Mouse (Mus musculus) stomach, postnatal 0 days (tissue): ENCODE results near the gene Ccnl2. TPM values are rescaled to one million over a fixed set of nuclear protein-coding genes. Genes with fewer than 3 reads are reported as not detected.

ENCODE experiments used
- ATAC-seq: fragments of 200-750 bp; cut with Nextera tagmentation; 2 replicates; pipeline ENCODE4 v1.8.0; 2017; ENCODE audit not compliant: low FRiP score, low TSS enrichment
- DNase-seq: peaks from one replicate; pipeline ENCODE4 v3.0.0-alpha.2; 2016; ENCODE audit warnings: low spot score
- H3K27ac ChIP-seq: fragments of 300-500 bp; sonication (generic); replicated peaks from 2 replicates; pipeline ENCODE4 v1.5.1; 2014; ENCODE audit warnings: mild to moderate bottlenecking, control low read depth
- H3K27me3 ChIP-seq: fragments of 300-500 bp; sonication (generic); 2 replicates; pipeline ENCODE4 v1.6.1; 2014; ENCODE audit warnings: low read length; ENCODE audit not compliant: control insufficient read depth, insufficient read depth
- H3K36me3 ChIP-seq: fragments of 300-500 bp; sonication (generic); 2 replicates; pipeline ENCODE4 v1.6.1; 2014; ENCODE audit warnings: low read length, mixed read lengths; ENCODE audit not compliant: control insufficient read depth, insufficient read depth
- H3K4me1 ChIP-seq: fragments of 300-500 bp; sonication (generic); replicated peaks from 2 replicates; pipeline ENCODE4 v1.6.1; 2014; ENCODE audit warnings: antibody characterized with exemption; ENCODE audit not compliant: control insufficient read depth, insufficient read depth
- H3K4me2 ChIP-seq: fragments of 300-500 bp; sonication (generic); replicated peaks from 2 replicates; pipeline ENCODE4 v1.6.1; 2014; ENCODE audit warnings: low read depth, mild to moderate bottlenecking, control low read depth, moderate library complexity
- H3K4me3 ChIP-seq: fragments of 300-500 bp; sonication (generic); 2 replicates; pipeline ENCODE4 v1.5.1; 2014; ENCODE audit warnings: low read depth, low read length, control low read depth
- H3K9ac ChIP-seq: fragments of 300-500 bp; sonication (generic); 2 replicates; pipeline ENCODE4 v1.6.1; 2014; ENCODE audit warnings: mild to moderate bottlenecking, low read length, control low read depth, mixed read lengths
- H3K9me3 ChIP-seq: fragments of 300-500 bp; sonication (generic); 2 replicates; pipeline ENCODE4 v1.6.1; 2016; ENCODE audit warnings: low read length; ENCODE audit not compliant: control insufficient read depth
- CTCF ChIP-seq: IDR thresholded peaks from 2 replicates; pipeline ENCODE4 v1.5.1; 2016; ENCODE audit warnings: antibody characterized with exemption, low read depth, mild to moderate bottlenecking, moderate library complexity
- EP300 ChIP-seq: optimal IDR thresholded peaks from 2 replicates; pipeline ENCODE3; 2016; ENCODE audit warnings: antibody characterized with exemption
- WGBS: fragments of 180-500 bp; shearing (Covaris S2); extraction: QIAGEN DNeasy Blood & Tissue Kit; methylation state at CpG from one replicate; pipeline ENCODE4 v1.1.7; 2014; 5-methylcytosine and 5-hydroxymethylcytosine counted together
- polyA plus RNA-seq: library from polyadenylated mRNA; unstranded; fragments of >200 nt; fragmentation: Nextera tagmentation; extraction: Ambion mirVana; gene quantifications from 2 replicates; pipeline ENCODE4 v1.2.1, GENCODE M21; 2015

Gene Ccnl2
- polyA plus RNA-seq, 1 experiment from 2014 or later, result 72.2 TPM

GRCm38 (mm10) chr4:155772786-155773185, 39.5 kb upstream of the Ccnl2 start:
- DNase-seq (no peak), ATAC-seq (no peak)
- no peaks in the 10 kb centered on the region; the same call in 1 of the 2 replicates for H3K27me3 ChIP-seq
- TF ChIP-seq CTCF, result no peak
- TF ChIP-seq EP300, result no peak
- WGBS, result 87% methylated on average over 13 of the region's 13 CpGs
- H3K4me3 ChIP-seq, result no peak overlapping the region
- no peaks in the 10 kb centered on the region for H3K36me3 ChIP-seq
- peak overlapping the region; percentile 83; the same call in 1 of the 2 replicates for H3K4me2 ChIP-seq
- no peaks in the 10 kb centered on the region for H3K9me3 ChIP-seq
- no peak overlapping the region for H3K9ac ChIP-seq
- H3K4me1 ChIP-seq, result peaks cover 14% of the 10 kb centered on the region
- no peak overlapping the region for H3K27ac ChIP-seq

- Histone ChIP-seq H3K4me3 (peak overlapping the region; percentile 48), H3K4me2 (peak overlapping the region; percentile 83), H3K27me3 (no peaks in the 10 kb centered on the region; the same call in 1 of the 2 replicates), H3K27ac (peak overlapping the region; percentile 18; the same call in 1 of the 2 replicates), H3K9ac (peak overlapping the region; percentile 62), H3K36me3 (no peaks in the 10 kb centered on the region), H3K9me3 (no peaks in the 10 kb centered on the region), H3K4me1 (peaks cover 15% of the 10 kb centered on the region)
- TF ChIP-seq CTCF, result no peak
- TF ChIP-seq EP300, result no peak
- ATAC-seq (no peak), DNase-seq (no peak)
- 38% methylated on average over 5 of the region's 5 CpGs for WGBS
These were observed 38.8 kb upstream of the Ccnl2 start for GRCm38 (mm10) chr4:155773335-155774078.

- no peaks in the 10 kb centered on the region; the same call in 1 of the 2 replicates for H3K27me3 ChIP-seq
- peak within 1 kb of the TSS; percentile 85 for H3K27ac ChIP-seq
- H3K4me1 ChIP-seq, result peaks cover 15% of the 10 kb centered on the region
- DNase-seq, result peak; percentile 94
- ATAC-seq, result peak; percentile 86
- under 1% methylated on average over 33 of the region's 35 CpGs for WGBS
- TF ChIP-seq CTCF (peak; percentile 14; the same call in 1 of the 2 replicates), EP300 (no peak)
- peak within 1 kb of the TSS; percentile 83 for H3K4me2 ChIP-seq
- no peaks in the 10 kb centered on the region for H3K36me3 ChIP-seq
- H3K9ac ChIP-seq, result peak within 1 kb of the TSS; percentile 62
- no peaks in the 10 kb centered on the region for H3K9me3 ChIP-seq
- H3K4me3 ChIP-seq, result peak within 1 kb of the TSS; percentile 48
These were observed 38.0 kb upstream of the Ccnl2 start, which contains the start of gene Vwa1 for GRCm38 (mm10) chr4:155774280-155774754. Vwa1 (minus strand) TSS chr4:155774698.

GRCm38 (mm10) chr4:155774971-155775740, 37.1 kb upstream of the Ccnl2 start:
- H3K9ac ChIP-seq, result 0 out of 2 replicates have a peak overlapping the region, but pooled peaks have one; percentile 35
- TF ChIP-seq EP300 (no peak), CTCF (no peak)
- H3K4me2 ChIP-seq, result peak overlapping the region; percentile 83
- H3K27ac ChIP-seq, result peak overlapping the region; percentile 85
- peak; percentile 49 for DNase-seq
- no peaks in the 10 kb centered on the region for H3K36me3 ChIP-seq
- H3K4me3 ChIP-seq, result peak overlapping the region; percentile 48
- no peak; the same call in 1 of the 2 replicates for ATAC-seq
- H3K27me3 ChIP-seq, result no peaks in the 10 kb centered on the region; the same call in 1 of the 2 replicates
- 21% methylated on average over 9 of the region's 9 CpGs for WGBS
- peaks cover 15% of the 10 kb centered on the region for H3K4me1 ChIP-seq
- no peaks in the 10 kb centered on the region for H3K9me3 ChIP-seq

GRCm38 (mm10) chr4:155775855-155776254, 36.4 kb upstream of the Ccnl2 start:
- Histone ChIP-seq H3K27ac (peak overlapping the region; percentile 85), H3K9ac (no peak overlapping the region), H3K36me3 (no peaks in the 10 kb centered on the region), H3K4me3 (no peak overlapping the region), H3K4me1 (peaks cover 13% of the 10 kb centered on the region), H3K27me3 (no peaks in the 10 kb centered on the region; the same call in 1 of the 2 replicates), H3K4me2 (no peak overlapping the region), H3K9me3 (no peaks in the 10 kb centered on the region)
- DNase-seq (peak; percentile 23), ATAC-seq (no peak)
- WGBS, result 46% methylated on average over 3 of the region's 3 CpGs
- no peak for TF ChIP-seq EP300
- TF ChIP-seq CTCF, result no peak
